Mouse (Mus musculus): ENCODE data around the gene Syngr4. TPM values are rescaled to one million over a fixed set of nuclear protein-coding genes. Genes with fewer than 3 reads are reported as not detected.

Gene Syngr4
- total RNA-seq, 2 experiments from 2014 or later: 0.36 to 0.53 TPM

Other genes starting within 250 kb of the Syngr4 start
- under 1 TPM; 0.19 to 0.46 TPM for gene Fut2, start 230.3 kb downstream of the Syngr4 start, total RNA-seq (2021)
- gene Ntn5, start 212.7 kb downstream of the Syngr4 start, total RNA-seq (2021): 1 to 10 TPM in 1 of 2 experiments, under 1 TPM in 1; 0.91 to 1.5 TPM
- gene Sec1, start 202.3 kb downstream of the Syngr4 start, total RNA-seq (2021): under 1 TPM; 0.20 to 0.30 TPM
- 100 to 1,000 TPM; 168 to 172 TPM for gene Car11, start 196.9 kb downstream of the Syngr4 start, total RNA-seq (2021)
- 10 to 100 TPM; 68.7 to 83.5 TPM for gene Dbp, start 191.6 kb downstream of the Syngr4 start, total RNA-seq (2021)
- gene Rpl18, start 181.3 kb downstream of the Syngr4 start, total RNA-seq (2021): 100 to 1,000 TPM; 369 to 389 TPM
- gene Sphk2, start 178.7 kb downstream of the Syngr4 start, total RNA-seq (2021): 10 to 100 TPM; 28.8 to 32.7 TPM
- gene Fam83e, start 175.5 kb downstream of the Syngr4 start, total RNA-seq (2021): under 1 TPM; 0.24 to 0.34 TPM
- not detected for gene Spaca4, start 170.9 kb downstream of the Syngr4 start, total RNA-seq (2021)
- gene Lmtk3, start 113.0 kb downstream of the Syngr4 start, total RNA-seq (2021): 100 to 1,000 TPM; 261 to 275 TPM
- 10 to 100 TPM in 1 of 2 experiments, 1 to 10 TPM in 1; 10.0 to 13.0 TPM for gene Sult2b1, start 112.0 kb downstream of the Syngr4 start, total RNA-seq (2021)
- gene Cyth2, start 82.1 kb downstream of the Syngr4 start, total RNA-seq (2021): 100 to 1,000 TPM; 227 to 229 TPM
- gene Kcnj14, start 71.9 kb downstream of the Syngr4 start, total RNA-seq (2021): 1 to 10 TPM; 1.8 to 1.9 TPM
- gene Grwd1, start 65.8 kb downstream of the Syngr4 start, total RNA-seq (2021): 10 to 100 TPM; 21.0 to 22.2 TPM
- gene Kdelr1, start 23.9 kb downstream of the Syngr4 start, total RNA-seq (2021): 10 to 100 TPM; 87.1 to 98.6 TPM
- 10 to 100 TPM; 21.2 to 22.3 TPM for gene Grin2d, start 18.3 kb downstream of the Syngr4 start, total RNA-seq (2021)
- 10 to 100 TPM; 22.1 to 25.7 TPM for gene Tmem143, start 227 bp upstream of the Syngr4 start, total RNA-seq (2021)
- gene Emp3, start 24.7 kb upstream of the Syngr4 start, total RNA-seq (2021): 1 to 10 TPM; 5.3 to 5.6 TPM
- 1 to 10 TPM; 1.4 to 2.1 TPM for gene Ccdc114, start 27.4 kb upstream of the Syngr4 start, total RNA-seq (2021)
- 1 to 10 TPM; 5.2 to 5.9 TPM for gene Abcc6, start 133.6 kb upstream of the Syngr4 start, total RNA-seq (2021)
- gene Nomo1, start 137.0 kb upstream of the Syngr4 start, total RNA-seq (2021): 100 to 1,000 TPM; 120 TPM
- 10 to 100 TPM; 29.2 to 30.5 TPM for gene Kcnj11, start 204.1 kb upstream of the Syngr4 start, total RNA-seq (2021)